ENCODE assay signal across 14 mouse cellular contexts in genomic region chr5:17924085-17924518, GRCm38 (mm10). TPM values are rescaled to one million over a fixed set of nuclear protein-coding genes. Genes with fewer than 3 reads are reported as not detected.
DNase-seq lines count a peak whose midpoint lies in the region; ATAC-seq and TF ChIP-seq lines count a peak whose summit lies in the region.
"Had no signal": no experiment of that assay in that cellular context is flagged by ENCODE, and none has a peak within 500 bp of the region (broad histone marks: within the 10 kb centered on the region; RNA-seq: fewer than 3 reads in every experiment).

No protein-coding gene starts in this region.

- no peak overlapping the region for H3K4me2 ChIP-seq in limb, embryonic 14.5 days (replicated peaks; ENCODE audit: low read depth, low read length, severe bottlenecking)
- H3K4me2 ChIP-seq in heart, embryonic 16.5 days (ENCODE audit: low read depth, low read length): no peak overlapping the region
- no peak overlapping the region for H3K4me2 ChIP-seq in stomach, embryonic 16.5 days (ENCODE audit: low read depth, low read length)

- no peak overlapping the region for H3K9ac ChIP-seq in limb, embryonic 14.5 days (ENCODE audit: low read depth, low read length, severe bottlenecking)
- no peak overlapping the region for H3K9ac ChIP-seq in heart, embryonic 16.5 days (ENCODE audit: low read length)
- H3K9ac ChIP-seq in stomach, embryonic 16.5 days (ENCODE audit: low read length): no peak overlapping the region

- no peak for TF ChIP-seq POLR2A in limb, embryonic 14.5 days (IDR thresholded peaks at IDR 0.05; ENCODE audit: borderline replicate concordance, extremely low read depth, insufficient read depth, insufficient read length)

- H3K9me3 ChIP-seq in limb, embryonic 14.5 days (ENCODE audit: control insufficient read depth, low read length): no peaks in the 10 kb centered on the region
- no peaks in the 10 kb centered on the region for H3K9me3 ChIP-seq in limb, embryonic 10.5 days (replicated peaks)
- no peaks in the 10 kb centered on the region for H3K9me3 ChIP-seq in heart, embryonic 16.5 days (replicated peaks; ENCODE audit: control insufficient read depth, low read length)
- no peaks in the 10 kb centered on the region for H3K9me3 ChIP-seq in stomach, embryonic 16.5 days (replicated peaks; ENCODE audit: control insufficient read depth, low read length)
- H3K9me3 ChIP-seq: hindbrain, embryonic 10.5 days had no signal

- no peak for TF ChIP-seq CTCF in layer of hippocampus, adult 2 months (conservative IDR thresholded peaks at IDR 0.05)

- no peak overlapping the region for H3K4me3 ChIP-seq in limb, embryonic 14.5 days (replicated peaks; ENCODE audit: low read length)
- H3K4me3 ChIP-seq in limb, embryonic 10.5 days: no peak overlapping the region
- no peak overlapping the region for H3K4me3 ChIP-seq in heart, embryonic 16.5 days (ENCODE audit: low read length)
- no peak overlapping the region for H3K4me3 ChIP-seq in stomach, embryonic 16.5 days (replicated peaks; ENCODE audit: low read length)
- no peak overlapping the region for H3K4me3 ChIP-seq in layer of hippocampus, adult 2 months
- H3K4me3 ChIP-seq: hindbrain, embryonic 10.5 days had no signal

- peak; percentile 27 for DNase-seq in limb, embryonic 14.5 days (ENCODE audit: low spot score)
- no peak for DNase-seq in limb, embryonic 10.5 days (ENCODE audit: low spot score)
- peak; percentile 28 for DNase-seq in kidney, postnatal 10 days
- DNase-seq in layer of hippocampus, adult 2 months (ENCODE audit: low spot score in 2 of 2): no peak
- DNase-seq: adrenal gland, adult 2 months; cerebellum, postnatal 10 days; thymus, postnatal 36 days had no signal

- H3K27ac ChIP-seq in limb, embryonic 14.5 days (replicated peaks; ENCODE audit: low read depth, low read length): no peak overlapping the region
- H3K27ac ChIP-seq in limb, embryonic 10.5 days: no peak overlapping the region
- peak overlapping the region; percentile 53 for H3K27ac ChIP-seq in heart, embryonic 16.5 days (ENCODE audit: low read length)
- no peak overlapping the region for H3K27ac ChIP-seq in stomach, embryonic 16.5 days (ENCODE audit: low read length)
- H3K27ac ChIP-seq in layer of hippocampus, adult 2 months: no peak overlapping the region
- H3K27ac ChIP-seq: hindbrain, embryonic 10.5 days had no signal

- WGBS in limb, embryonic 14.5 days: 54% methylated on average over 2 of the region's 2 CpGs
- 57% methylated on average over 2 of the region's 2 CpGs for WGBS in limb, embryonic 10.5 days
- 43% methylated on average over 2 of the region's 2 CpGs for WGBS in heart, embryonic 16.5 days
- 29% methylated on average over 2 of the region's 2 CpGs for WGBS in stomach, embryonic 16.5 days

- no peaks in the 10 kb centered on the region for H3K36me3 ChIP-seq in limb, embryonic 14.5 days (ENCODE audit: control insufficient read depth, insufficient read depth, low read length)
- H3K36me3 ChIP-seq in limb, embryonic 10.5 days: no peaks in the 10 kb centered on the region
- H3K36me3 ChIP-seq in heart, embryonic 16.5 days (ENCODE audit: control insufficient read depth, insufficient read depth): no peaks in the 10 kb centered on the region
- H3K36me3 ChIP-seq in stomach, embryonic 16.5 days (ENCODE audit: control insufficient read depth, insufficient read depth, low read length): no peaks in the 10 kb centered on the region
- H3K36me3 ChIP-seq: hindbrain, embryonic 10.5 days had no signal

- H3K27me3 ChIP-seq in limb, embryonic 14.5 days (ENCODE audit: control insufficient read depth, insufficient read depth, low read length): no peaks in the 10 kb centered on the region
- no peaks in the 10 kb centered on the region for H3K27me3 ChIP-seq in limb, embryonic 10.5 days (ENCODE audit: low read depth, poor library complexity, severe bottlenecking)
- H3K27me3 ChIP-seq in heart, embryonic 16.5 days (ENCODE audit: control insufficient read depth, insufficient read depth, low read length): no peaks in the 10 kb centered on the region
- no peaks in the 10 kb centered on the region for H3K27me3 ChIP-seq in stomach, embryonic 16.5 days (ENCODE audit: control insufficient read depth, insufficient read depth, low read length)

- no peak for ATAC-seq in limb, embryonic 14.5 days (ENCODE audit: low FRiP score, low read depth)
- ATAC-seq in heart, embryonic 16.5 days (replicated peaks; ENCODE audit: extremely low read depth, insufficient read depth, low FRiP score): peak; percentile 78
- ATAC-seq in stomach, embryonic 16.5 days (ENCODE audit: insufficient read depth, low FRiP score): peak; percentile 56; the same call in 1 of the 2 replicates
- ATAC-seq in frontal cortex, adult (ENCODE audit: low TSS enrichment): no peak
- ATAC-seq in megakaryocyte-erythroid progenitor cell, adult 5-6 weeks (replicated peaks; ENCODE audit: low FRiP score, low TSS enrichment, poor library complexity, severe bottlenecking): no peak

- no peaks in the 10 kb centered on the region for H3K4me1 ChIP-seq in limb, embryonic 14.5 days (ENCODE audit: control insufficient read depth, insufficient read depth, low read length)
- H3K4me1 ChIP-seq in limb, embryonic 10.5 days: peaks cover 9% of the 10 kb centered on the region
- H3K4me1 ChIP-seq in heart, embryonic 16.5 days (ENCODE audit: control insufficient read depth, insufficient read depth, low read length): peaks cover 7% of the 10 kb centered on the region
- peaks cover 6% of the 10 kb centered on the region; the same call in 1 of the 2 replicates for H3K4me1 ChIP-seq in stomach, embryonic 16.5 days (ENCODE audit: control insufficient read depth, insufficient read depth, low read length)

RNA-seq across cellular contexts. Expression of gene Cd36, which starts 35.5 kb away (rescaled TPM):
- 10.6 and 16.4 TPM in 2 replicates for polyA plus RNA-seq in limb, embryonic 14.5 days (2012; rRNA removed)
- polyA plus RNA-seq in limb, embryonic 14.5 days (2014; fragmentation: Nextera tagmentation; extraction: Ambion mirVana): 21.2 and 26.8 TPM in 2 replicates
- polyA plus RNA-seq in limb, embryonic 10.5 days (2016; fragmentation: Nextera tagmentation; extraction: Ambion mirVana): 0.48 and 0.83 TPM in 2 replicates
- polyA plus RNA-seq in heart, embryonic 16.5 days (2015; fragmentation: Nextera tagmentation; extraction: Ambion mirVana): 202 and 223 TPM in 2 replicates
- polyA plus RNA-seq in stomach, embryonic 16.5 days (2015; fragmentation: Nextera tagmentation; extraction: Ambion mirVana): 38.9 and 41.0 TPM in 2 replicates
- total RNA-seq in megakaryocyte-erythroid progenitor cell, adult 5-6 weeks (2014; fragmentation: Nextera tagmentation): 2.8 and 4.1 TPM in 2 replicates
- total RNA-seq in megakaryocyte-erythroid progenitor cell, adult 5-6 weeks (2017): 8.0 and 8.9 TPM in 2 replicates
- 1 to 10 TPM; 1.5 to 3.3 TPM for total RNA-seq in layer of hippocampus, adult 2 months (2021)

RNA-seq across cellular contexts. Expression of gene Gnat3, which starts 38.2 kb away (rescaled TPM):
- not detected in 2 replicates for polyA plus RNA-seq in limb, embryonic 14.5 days (2012; rRNA removed)
- 0.14 TPM in 1 of 2 replicates, not detected in the other for polyA plus RNA-seq in limb, embryonic 14.5 days (2014; fragmentation: Nextera tagmentation; extraction: Ambion mirVana)
- not detected in 2 replicates for polyA plus RNA-seq in limb, embryonic 10.5 days (2016; fragmentation: Nextera tagmentation; extraction: Ambion mirVana)
- 0.24 TPM in 1 of 2 replicates, not detected in the other for polyA plus RNA-seq in heart, embryonic 16.5 days (2015; fragmentation: Nextera tagmentation; extraction: Ambion mirVana)
- not detected in 2 replicates for polyA plus RNA-seq in stomach, embryonic 16.5 days (2015; fragmentation: Nextera tagmentation; extraction: Ambion mirVana)
- total RNA-seq in megakaryocyte-erythroid progenitor cell, adult 5-6 weeks (2014; fragmentation: Nextera tagmentation): not detected in 2 replicates
- total RNA-seq in megakaryocyte-erythroid progenitor cell, adult 5-6 weeks (2017): not detected in 2 replicates
- total RNA-seq in layer of hippocampus, adult 2 months (2021): not detected
- total RNA-seq: left cerebral cortex, adult 8-10 months; megakaryocyte progenitor cell, adult 5-6 weeks had no signal
- polyA plus RNA-seq: adrenal gland, adult 2 months had no signal

Comparison
In these comparisons a context has a peak if more than half of its experiments do, and no peak if none do; other contexts are left out.
1. DNase-seq: peak in limb, embryonic 14.5 days (single experiment) and kidney, postnatal 10 days (single experiment); none in limb, embryonic 10.5 days (single experiment) and layer of hippocampus, adult 2 months (0 of 2).
2. ATAC-seq: peak in heart, embryonic 16.5 days (single experiment) and stomach, embryonic 16.5 days (single experiment); none in limb, embryonic 14.5 days (single experiment), frontal cortex, adult (single experiment) and megakaryocyte-erythroid progenitor cell, adult 5-6 weeks (single experiment).